Mouse (Mus musculus) lung, embryonic 14.5 days (tissue): ENCODE results near the gene Ace. TPM values are rescaled to one million over a fixed set of nuclear protein-coding genes. Genes with fewer than 3 reads are reported as not detected.
"Not testable (repeated sequence)": the region's sequence is repeated elsewhere in the genome, so short reads cannot be mapped to it uniquely, and the experiment has no call there.

Experiments used
- ATAC-seq: fragments of 200-750 bp; cut with Nextera tagmentation; 2 replicates; pipeline ENCODE4 v1.8.0; 2017; ENCODE audit warnings: mild to moderate bottlenecking, moderate TSS enrichment, moderate library complexity; ENCODE audit not compliant: insufficient read depth
- DNase-seq: peaks from one replicate; pipeline ENCODE4 v3.0.0-alpha.2; 2015
- H3K27ac ChIP-seq: fragments of 300-500 bp; sonication (generic); 2 replicates; pipeline ENCODE4 v1.5.1; 2014; ENCODE audit warnings: low read depth, mild to moderate bottlenecking, moderate library complexity
- H3K27me3 ChIP-seq: fragments of 300-500 bp; sonication (generic); 2 replicates; pipeline ENCODE4 v1.6.1; 2014; ENCODE audit warnings: low read length, control low read depth; ENCODE audit not compliant: insufficient read depth
- H3K36me3 ChIP-seq: fragments of 300-500 bp; sonication (generic); 2 replicates; pipeline ENCODE4 v1.6.1; 2014; ENCODE audit warnings: control low read depth; ENCODE audit not compliant: insufficient read depth
- H3K4me1 ChIP-seq: fragments of 300-500 bp; sonication (generic); 2 replicates; pipeline ENCODE4 v1.6.1; 2014; ENCODE audit warnings: antibody characterized with exemption, control low read depth; ENCODE audit not compliant: insufficient read depth
- H3K4me2 ChIP-seq: fragments of 300-500 bp; sonication (generic); 2 replicates; pipeline ENCODE4 v1.6.1; 2014; ENCODE audit warnings: mild to moderate bottlenecking
- H3K4me3 ChIP-seq: fragments of 300-500 bp; sonication (generic); 2 replicates; pipeline ENCODE4 v1.5.1; 2014; ENCODE audit warnings: low read depth, low read length
- H3K9ac ChIP-seq: fragments of 300-500 bp; sonication (generic); 2 replicates; pipeline ENCODE4 v1.6.1; 2014
- H3K9me3 ChIP-seq: fragments of 300-500 bp; sonication (generic); 2 replicates; pipeline ENCODE4 v1.6.1; 2016; ENCODE audit warnings: low read depth, low read length, control low read depth
- CTCF ChIP-seq: IDR thresholded peaks from 2 replicates; pipeline ENCODE4 v1.5.1; 2016; ENCODE audit warnings: antibody characterized with exemption, low read depth
- WGBS: fragments of 180-500 bp; shearing (Covaris S2); extraction: QIAGEN DNeasy Blood & Tissue Kit; methylation state at CpG from one replicate; pipeline ENCODE4 v1.1.7; 2014; 5-methylcytosine and 5-hydroxymethylcytosine counted together
- polyA plus RNA-seq: library from polyadenylated mRNA; unstranded; fragments of >200 nt; fragmentation: Nextera tagmentation; extraction: Ambion mirVana; gene quantifications from 2 replicates; pipeline ENCODE4 v1.2.1, GENCODE M21; 2014

Gene Ace
- polyA plus RNA-seq, 1 experiment from 2014 or later: 4.8 TPM

- ATAC-seq (no peak; the same call in 1 of the 2 replicates), DNase-seq (peak; percentile 77)
- Histone ChIP-seq H3K4me1 (no peaks in the 10 kb centered on the region), H3K9ac (no peak overlapping the region), H3K4me2 (no peak overlapping the region), H3K27ac (no peak overlapping the region), H3K27me3 (peaks cover 10% of the 10 kb centered on the region), H3K36me3 (no peaks in the 10 kb centered on the region), H3K4me3 (no peak overlapping the region), H3K9me3 (no peaks in the 10 kb centered on the region)
- WGBS: 53% methylated on average over 11 of the region's 11 CpGs
- no peak for TF ChIP-seq CTCF
Measured at GRCm38 (mm10) chr11:106013556-106014225, 45.9 kb downstream of the Ace start.

- H3K9ac ChIP-seq: no peak overlapping the region
- TF ChIP-seq CTCF: no peak
- H3K27me3 ChIP-seq: peaks cover 20% of the 10 kb centered on the region
- DNase-seq: no peak
- H3K36me3 ChIP-seq: no peaks in the 10 kb centered on the region
- no peak overlapping the region for H3K27ac ChIP-seq
- no peak overlapping the region for H3K4me3 ChIP-seq
- WGBS: 73% methylated on average over 5 of the region's 5 CpGs
- H3K9me3 ChIP-seq: no peaks in the 10 kb centered on the region
- no peaks in the 10 kb centered on the region for H3K4me1 ChIP-seq
- no peak overlapping the region for H3K4me2 ChIP-seq
- no peak for ATAC-seq
Measured at GRCm38 (mm10) chr11:106016440-106016839, 48.7 kb downstream of the Ace start.

- no peaks in the 10 kb centered on the region for H3K36me3 ChIP-seq
- H3K4me2 ChIP-seq: peak overlapping the region; percentile 59
- ATAC-seq: peak; percentile 31; the same call in 1 of the 2 replicates
- H3K27ac ChIP-seq: no peak overlapping the region
- H3K4me3 ChIP-seq: peak overlapping the region; percentile 24
- no peaks in the 10 kb centered on the region for H3K9me3 ChIP-seq
- no peaks in the 10 kb centered on the region for H3K4me1 ChIP-seq
- H3K27me3 ChIP-seq: peaks cover 23% of the 10 kb centered on the region
- no peak for TF ChIP-seq CTCF
- DNase-seq: peak; percentile 37
- under 1% methylated on average over 50 of the region's 50 CpGs for WGBS
- H3K9ac ChIP-seq: peak overlapping the region; percentile 32
Measured at GRCm38 (mm10) chr11:106020051-106020763, 52.5 kb downstream of the Ace start.

GRCm38 (mm10) chr11:106025774-106026173 is 58.0 kb downstream of the Ace start:
- no peaks in the 10 kb centered on the region for H3K4me1 ChIP-seq
- 74% methylated on average over 3 of the region's 3 CpGs for WGBS
- H3K9ac ChIP-seq: no peak overlapping the region
- no peak for TF ChIP-seq CTCF
- no peak overlapping the region for H3K27ac ChIP-seq
- no peak for DNase-seq
- no peak overlapping the region for H3K4me2 ChIP-seq
- H3K27me3 ChIP-seq: peaks cover 10% of the 10 kb centered on the region; the same call in 1 of the 2 replicates
- no peaks in the 10 kb centered on the region for H3K9me3 ChIP-seq
- H3K4me3 ChIP-seq: no peak overlapping the region
- ATAC-seq: no peak
- H3K36me3 ChIP-seq: no peaks in the 10 kb centered on the region

GRCm38 (mm10) chr11:106026465-106027151 is 58.9 kb downstream of the Ace start:
- H3K4me3 ChIP-seq: no peak overlapping the region
- no peak overlapping the region for H3K9ac ChIP-seq
- TF ChIP-seq CTCF: peak; percentile 80
- no peak overlapping the region for H3K4me2 ChIP-seq
- DNase-seq: peak; percentile 61
- H3K9me3 ChIP-seq: no peaks in the 10 kb centered on the region
- peaks cover 3% of the 10 kb centered on the region; the same call in 1 of the 2 replicates for H3K27me3 ChIP-seq
- WGBS: 34% methylated on average over 11 of the region's 11 CpGs
- no peaks in the 10 kb centered on the region for H3K4me1 ChIP-seq
- ATAC-seq: no peak
- H3K27ac ChIP-seq: no peak overlapping the region
- H3K36me3 ChIP-seq: no peaks in the 10 kb centered on the region

GRCm38 (mm10) chr11:106027607-106028006 is 59.9 kb downstream of the Ace start:
- Histone ChIP-seq H3K27ac (no peak overlapping the region), H3K9ac (no peak overlapping the region), H3K36me3 (no peaks in the 10 kb centered on the region), H3K27me3 (peaks cover 1% of the 10 kb centered on the region; the same call in 1 of the 2 replicates), H3K9me3 (no peaks in the 10 kb centered on the region), H3K4me1 (no peaks in the 10 kb centered on the region), H3K4me2 (no peak overlapping the region), H3K4me3 (no peak overlapping the region)
- WGBS: 86% methylated on average over 5 of the region's 5 CpGs
- ATAC-seq: no peak
- TF ChIP-seq CTCF: no peak
- DNase-seq: no peak

- H3K9me3 ChIP-seq, H3K4me1 ChIP-seq, H3K27me3 ChIP-seq, DNase-seq, H3K9ac ChIP-seq, H3K36me3 ChIP-seq, H3K27ac ChIP-seq, ATAC-seq: not testable (repeated sequence)
- Histone ChIP-seq H3K4me2 (peak overlapping the region; percentile 32; the same call in 1 of the 2 replicates), H3K4me3 (peak overlapping the region; percentile 28)
- 51% methylated on average over 5 of the region's 25 CpGs for WGBS
Measured at GRCm38 (mm10) chr11:106032074-106032473, 64.3 kb downstream of the Ace start.
